Mouse (Mus musculus): Measurements from ENCODE around the gene Lyve1. TPM values are rescaled to one million over a fixed set of nuclear protein-coding genes. Genes with fewer than 3 reads are reported as not detected.

Gene Lyve1
- polyA plus RNA-seq, 1 experiment from 2014 or later, result 5.3 TPM

GRCm38 (mm10) chr7:110801028-110801427 is 62.0 kb downstream of the Lyve1 start:
- no peaks in the 10 kb centered on the region for H3K27me3 ChIP-seq
- no peak overlapping the region for H3K27ac ChIP-seq
- peak; percentile 78 for ATAC-seq
- H3K9ac ChIP-seq (replicated peaks), result no peak overlapping the region
- no peaks in the 10 kb centered on the region for H3K4me1 ChIP-seq (replicated peaks)
- WGBS, result 2% methylated on average over 4 of the region's 4 CpGs
- H3K9me3 ChIP-seq, result no peaks in the 10 kb centered on the region
- no peak overlapping the region for H3K4me2 ChIP-seq (replicated peaks)
- H3K4me3 ChIP-seq (replicated peaks), result no peak overlapping the region
- H3K36me3 ChIP-seq, result no peaks in the 10 kb centered on the region

Small RNA genes within 50 kb of the gene (microRNA-seq; reads per million reads assigned to microRNA genes)
- not detected for gene Gm47282

Other genes starting within 250 kb of the Lyve1 start
- 57.6 and 63.2 TPM in 2 replicates for gene Sbf2, start 248.3 kb downstream of the Lyve1 start, polyA plus RNA-seq (2015; fragmentation: Nextera tagmentation; extraction: Ambion mirVana)
- gene Adm, start 235.6 kb downstream of the Lyve1 start, polyA plus RNA-seq (2015; fragmentation: Nextera tagmentation; extraction: Ambion mirVana), result 4.5 TPM in 2 replicates
- 2.9 and 3.7 TPM in 2 replicates for gene Ampd3, start 95.0 kb downstream of the Lyve1 start, polyA plus RNA-seq (2015; fragmentation: Nextera tagmentation; extraction: Ambion mirVana)
- gene Rnf141, start 18.8 kb downstream of the Lyve1 start, polyA plus RNA-seq (2015; fragmentation: Nextera tagmentation; extraction: Ambion mirVana), result 24.8 and 25.7 TPM in 2 replicates
- 0.62 and 0.86 TPM in 2 replicates for gene Mrvi1, start 119.2 kb upstream of the Lyve1 start, polyA plus RNA-seq (2015; fragmentation: Nextera tagmentation; extraction: Ambion mirVana)
- gene Ctr9, start 165.7 kb upstream of the Lyve1 start, polyA plus RNA-seq (2015; fragmentation: Nextera tagmentation; extraction: Ambion mirVana), result 99.7 and 102 TPM in 2 replicates
- gene Eif4g2, start 219.8 kb upstream of the Lyve1 start, polyA plus RNA-seq (2015; fragmentation: Nextera tagmentation; extraction: Ambion mirVana), result 1,301 and 1,321 TPM in 2 replicates

Measured in midbrain, embryonic 13.5 days (tissue).